Mouse (Mus musculus): ENCODE measurements around the gene Rbfox1. TPM values are rescaled to one million over a fixed set of nuclear protein-coding genes. Genes with fewer than 3 reads are reported as not detected.

The Rbfox1 gene
- total RNA-seq, 2 experiments from 2014 or later, result 323 to 338 TPM

- peak in 1 of 2 experiments; percentile 18 for DNase-seq (ENCODE audit: low spot score in 2 of 2)
- intact Hi-C loops (cut with DNase I), result no loop called here
These were observed 199.7 kb downstream of the Rbfox1 start for GRCm38 (mm10) chr16:6084701-6085365.

- intact Hi-C loops (cut with DNase I), result no loop called here
- DNase-seq (ENCODE audit: low spot score in 2 of 2), result no peak
These were observed 201.0 kb downstream of the Rbfox1 start for GRCm38 (mm10) chr16:6086200-6086599.

DNA sequence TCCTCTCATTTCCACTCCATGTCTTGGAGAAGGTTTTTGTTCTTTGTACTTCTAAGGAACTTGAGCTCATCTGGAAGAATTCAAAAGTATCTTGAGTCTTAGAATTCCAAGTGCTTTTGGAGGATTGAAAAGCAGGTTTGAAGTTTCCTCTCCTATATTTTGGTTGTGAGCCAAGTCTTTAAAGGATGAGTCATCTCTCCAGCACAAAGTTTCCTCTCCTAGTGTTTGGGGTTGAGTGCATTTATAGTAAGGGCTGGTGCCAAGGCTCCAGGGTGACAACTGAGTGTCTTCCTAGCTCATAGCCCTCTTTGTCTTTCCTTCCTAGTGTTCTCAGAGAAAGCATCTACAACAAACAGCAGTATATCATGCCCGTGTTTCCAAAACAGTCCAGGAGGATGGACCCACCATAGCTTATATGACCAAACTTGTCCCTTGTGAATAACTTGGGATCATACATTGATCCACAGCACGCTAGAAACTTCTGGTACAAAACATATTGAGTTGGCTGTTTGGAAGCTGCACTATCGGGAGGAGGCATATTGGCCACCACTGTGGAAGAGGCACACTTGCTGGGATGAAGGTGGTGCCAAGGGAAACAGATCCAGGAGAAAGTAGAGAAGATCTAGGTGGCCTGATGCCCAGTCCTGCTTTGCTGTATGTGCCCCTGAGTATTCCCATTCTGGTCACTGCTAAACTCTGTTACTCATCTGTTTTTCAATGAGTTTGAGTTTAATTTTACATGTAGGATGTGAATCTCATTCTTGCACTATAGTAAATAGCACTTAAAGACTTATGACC lies 206.4 kb downstream of the Rbfox1 start:
- DNase-seq (ENCODE audit: low spot score in 2 of 2), result no peak
- intact Hi-C loops (cut with DNase I), result no loop called here

- intact Hi-C loops (cut with DNase I), result no loop called here
- DNase-seq (ENCODE audit: low spot score in 2 of 2), result no peak
These were observed 210.6 kb downstream of the Rbfox1 start for GRCm38 (mm10) chr16:6095604-6096372.

DNA sequence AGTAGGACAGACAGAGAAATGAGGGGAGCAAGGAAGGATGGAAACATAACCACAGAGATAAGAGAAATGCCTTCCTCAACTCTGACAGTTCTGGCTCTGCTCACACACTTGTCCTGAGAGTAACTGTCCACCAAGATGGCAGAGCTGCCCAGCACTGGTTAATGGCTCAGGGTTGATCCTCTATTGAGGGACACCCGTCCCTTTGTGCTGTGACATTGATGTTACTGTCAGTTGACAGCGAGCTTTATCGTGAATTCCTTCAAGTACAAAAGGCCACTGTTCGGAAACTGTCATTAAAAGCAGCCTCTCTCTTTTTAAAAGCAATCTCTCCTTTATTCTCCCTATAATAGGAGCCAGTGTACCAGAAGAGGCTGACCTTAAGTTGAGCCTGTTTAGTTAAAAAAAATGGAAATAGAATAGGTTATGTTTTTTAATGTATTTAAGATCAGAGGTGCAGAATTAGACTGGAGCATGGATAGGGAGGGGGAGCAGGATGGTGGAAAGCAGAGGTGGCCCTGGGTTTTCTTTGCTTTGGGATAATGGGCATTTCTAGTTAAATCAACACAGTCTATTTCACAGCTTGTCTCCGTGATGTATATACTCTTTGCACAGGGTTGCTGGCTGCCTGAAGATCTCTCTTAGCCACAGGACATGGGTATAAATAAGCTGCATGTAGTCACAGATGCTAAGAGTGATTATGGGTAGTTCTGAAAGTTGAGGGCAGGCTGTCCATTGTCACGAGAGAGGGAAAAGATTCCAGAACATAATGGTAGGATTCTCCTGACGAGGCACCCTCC lies 212.3 kb downstream of the Rbfox1 start:
- DNase-seq (ENCODE audit: low spot score in 2 of 2), result no peak
- intact Hi-C loops (cut with DNase I), result no loop called here

DNA sequence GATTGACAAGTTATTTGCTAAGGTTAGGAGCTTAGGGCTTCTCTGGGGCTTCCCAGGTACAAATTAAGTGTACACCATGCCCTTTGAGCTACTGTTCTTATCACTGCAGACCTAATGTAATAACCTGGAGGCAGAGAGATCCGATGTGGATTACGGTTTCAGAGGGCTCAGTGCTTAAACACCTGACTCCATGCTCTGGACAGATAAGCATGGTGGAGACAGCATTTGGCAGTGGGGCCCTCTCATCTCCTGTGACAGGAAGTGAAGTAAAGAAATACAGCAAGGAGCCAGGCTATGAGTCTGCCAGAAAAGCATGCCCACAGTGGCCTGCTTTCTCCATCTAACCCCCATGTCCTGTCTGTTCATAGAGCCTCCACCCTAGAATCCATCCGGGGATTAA lies 213.0 kb downstream of the Rbfox1 start:
- intact Hi-C loops (cut with DNase I), result no loop called here
- no peak for DNase-seq (ENCODE audit: low spot score in 2 of 2)

DNA sequence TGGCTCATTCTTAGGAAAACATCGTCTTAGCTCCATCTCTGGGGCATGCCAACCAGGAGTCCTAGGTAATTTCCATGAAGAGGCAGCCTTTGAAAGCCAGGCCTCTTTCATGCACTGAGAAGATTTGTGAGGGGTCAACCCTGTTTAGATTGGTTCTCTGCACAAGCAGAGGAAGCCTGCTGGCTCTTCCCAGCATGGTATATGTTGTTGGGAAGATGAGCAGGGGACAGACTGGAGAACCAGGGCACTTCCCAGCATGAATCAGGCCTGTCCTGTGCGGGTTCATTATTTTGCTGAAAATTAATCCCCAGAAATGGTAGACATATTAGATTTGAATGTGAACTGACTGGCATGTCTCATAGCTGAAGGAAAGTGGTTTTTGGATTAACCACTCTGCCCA lies 214.4 kb downstream of the Rbfox1 start:
- intact Hi-C loops (cut with DNase I), result no loop called here
- DNase-seq (ENCODE audit: low spot score in 2 of 2), result no peak

GRCm38 (mm10) chr16:6100421-6100877 lies 215.3 kb downstream of the Rbfox1 start:
- intact Hi-C loops (cut with DNase I), result no loop called here
- DNase-seq (ENCODE audit: low spot score in 2 of 2), result no peak

GRCm38 (mm10) chr16:6103713-6104112 lies 218.6 kb downstream of the Rbfox1 start:
- intact Hi-C loops (cut with DNase I), result no loop called here
- no peak for DNase-seq (ENCODE audit: low spot score in 2 of 2)

DNA sequence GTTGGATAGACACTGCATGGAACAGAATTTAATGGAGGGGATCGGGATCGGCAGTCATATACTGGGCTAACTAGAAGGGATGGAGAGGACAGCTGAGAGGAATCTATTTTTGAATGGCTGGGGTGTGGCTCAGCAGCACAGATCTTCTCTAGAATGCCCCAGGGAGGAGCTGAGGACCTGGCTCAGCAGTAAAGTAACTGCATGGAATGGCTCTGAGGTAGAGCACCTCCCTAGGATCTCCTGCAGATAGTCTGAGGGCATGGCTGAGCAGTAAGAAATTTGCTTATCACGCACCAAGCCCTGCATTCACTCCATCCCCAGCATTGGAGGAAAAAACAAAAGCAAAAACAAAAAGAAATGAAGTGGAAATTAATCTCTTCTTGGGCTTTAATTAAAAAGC lies 225.0 kb downstream of the Rbfox1 start:
- intact Hi-C loops (cut with DNase I), result no loop called here

DNA sequence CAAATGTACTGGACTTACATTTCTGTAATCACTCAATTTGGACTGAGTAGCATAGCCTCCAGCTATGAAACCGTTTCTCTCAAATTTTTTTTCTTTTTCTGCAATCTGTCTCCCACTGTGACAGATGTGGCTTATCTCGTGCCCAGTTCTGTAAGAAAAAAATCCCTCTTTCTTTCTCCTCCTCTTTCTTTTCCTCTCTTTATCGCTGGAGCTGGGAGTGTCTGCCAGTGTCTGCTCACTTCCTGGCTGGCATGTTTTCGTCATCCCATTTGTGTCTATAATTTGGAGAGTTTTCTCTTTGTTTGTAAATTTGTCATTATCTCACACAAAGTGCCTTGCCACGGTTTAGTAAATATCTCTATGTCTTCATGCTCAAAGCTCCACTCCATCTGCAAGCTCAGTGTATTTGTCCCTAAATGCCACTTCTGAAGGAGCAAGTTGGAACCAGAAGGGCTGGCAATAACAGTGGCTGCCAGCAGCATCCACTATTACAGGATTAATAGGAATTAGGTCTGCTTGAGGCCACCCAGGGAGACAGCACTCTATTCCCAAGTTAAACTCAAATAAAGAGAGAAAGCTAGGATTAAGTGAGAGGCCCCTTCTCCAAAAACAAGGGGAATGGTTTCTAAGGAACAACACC lies 228.8 kb downstream of the Rbfox1 start:
- no peak for DNase-seq (ENCODE audit: low spot score in 2 of 2)
- intact Hi-C loops (cut with DNase I), result no loop called here

More for the DNA sequence above, 225.0 kb downstream of the Rbfox1 start:
- no peak for DNase-seq (ENCODE audit: low spot score in 2 of 2)

GRCm38 (mm10) chr16:6119472-6119871 lies 234.3 kb downstream of the Rbfox1 start:
- no peak for DNase-seq (ENCODE audit: low spot score in 2 of 2)
- intact Hi-C loops (cut with DNase I), result no loop called here

- intact Hi-C loops (cut with DNase I), result no loop called here
- DNase-seq (ENCODE audit: low spot score in 2 of 2), result no peak
These were observed 236.1 kb downstream of the Rbfox1 start for GRCm38 (mm10) chr16:6121232-6121631.

GRCm38 (mm10) chr16:6122859-6123258 lies 237.7 kb downstream of the Rbfox1 start:
- intact Hi-C loops (cut with DNase I), result no loop called here
- DNase-seq (ENCODE audit: low spot score in 2 of 2), result no peak

DNA sequence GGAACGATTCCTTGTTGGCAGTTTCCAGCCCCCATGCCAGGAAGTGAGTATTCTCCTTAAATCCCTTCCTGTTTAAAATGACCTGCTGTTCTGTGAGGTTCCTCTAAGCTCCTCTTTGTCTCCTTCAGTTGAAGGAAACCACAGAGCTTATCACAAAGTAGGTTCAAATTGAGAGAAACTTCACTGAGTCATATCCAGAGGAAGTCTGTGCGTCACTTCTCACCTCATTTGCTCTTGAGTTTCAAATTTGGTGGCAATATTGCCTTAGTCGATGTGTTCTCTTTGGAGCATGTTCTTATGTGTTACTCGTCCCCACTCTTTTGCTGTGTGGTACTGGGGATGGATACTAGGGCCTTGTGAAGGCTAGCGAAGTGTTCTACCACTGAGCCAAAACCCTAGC lies 243.2 kb downstream of the Rbfox1 start:
- no peak for DNase-seq (ENCODE audit: low spot score in 2 of 2)
- intact Hi-C loops (cut with DNase I), result no loop called here

- intact Hi-C loops (cut with DNase I), result no loop called here
- no peak for DNase-seq (ENCODE audit: low spot score in 2 of 2)
These were observed 249.9 kb downstream of the Rbfox1 start for GRCm38 (mm10) chr16:6135016-6135415.

GRCm38 (mm10) chr16:6139432-6139831 lies 254.3 kb downstream of the Rbfox1 start:
- no peak for DNase-seq (ENCODE audit: low spot score in 2 of 2)
- intact Hi-C loops (cut with DNase I), result no loop called here

GRCm38 (mm10) chr16:6147957-6148356 lies 262.8 kb downstream of the Rbfox1 start:
- intact Hi-C loops (cut with DNase I), result no loop called here
- peak; percentile 19 to 41 for DNase-seq (ENCODE audit: low spot score in 2 of 2)

GRCm38 (mm10) chr16:6149345-6149744 lies 264.2 kb downstream of the Rbfox1 start:
- intact Hi-C loops (cut with DNase I), result no loop called here
- DNase-seq (ENCODE audit: low spot score in 2 of 2), result no peak

Measured in left cerebral cortex, postnatal 36 days (tissue).